Mouse (Mus musculus): ENCODE data around the gene 4930590J08Rik. TPM values are rescaled to one million over a fixed set of nuclear protein-coding genes. Genes with fewer than 3 reads are reported as not detected.
"Not testable (repeated sequence)": the region's sequence is repeated elsewhere in the genome, so short reads cannot be mapped to it uniquely, and the experiment has no call there.

Gene 4930590J08Rik
- 1 to 10 TPM; 2.0 to 4.0 (median 3.0) TPM for total RNA-seq (2022)

- DNase-seq: not testable (repeated sequence)
These were observed at the start of gene 4930590J08Rik for GRCm38 (mm10) chr6:91902509-91902908. Gene 4930590J08Rik (plus strand): TSS chr6:91902809.

DNA sequence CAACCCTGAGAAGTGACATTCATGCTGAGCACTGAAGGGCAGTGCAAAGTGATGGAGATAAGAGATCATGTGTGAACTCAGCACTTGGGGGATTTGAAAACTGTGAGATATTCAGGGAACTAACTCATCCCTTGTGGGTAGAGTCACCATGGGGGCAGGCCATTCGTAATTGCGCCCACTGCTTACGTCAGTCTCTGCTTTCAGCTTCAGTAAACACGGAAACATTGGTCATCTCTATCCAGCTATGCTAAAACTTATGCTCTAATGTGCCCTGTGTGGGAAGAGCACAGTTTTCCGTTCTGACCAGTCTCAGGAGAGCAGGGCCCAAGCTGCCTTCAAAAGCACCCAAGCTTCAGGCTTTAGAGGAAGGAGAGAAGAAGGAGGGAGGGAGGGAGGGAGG lies 44.3 kb upstream of the 4930590J08Rik start:
- no peak for DNase-seq

DNA sequence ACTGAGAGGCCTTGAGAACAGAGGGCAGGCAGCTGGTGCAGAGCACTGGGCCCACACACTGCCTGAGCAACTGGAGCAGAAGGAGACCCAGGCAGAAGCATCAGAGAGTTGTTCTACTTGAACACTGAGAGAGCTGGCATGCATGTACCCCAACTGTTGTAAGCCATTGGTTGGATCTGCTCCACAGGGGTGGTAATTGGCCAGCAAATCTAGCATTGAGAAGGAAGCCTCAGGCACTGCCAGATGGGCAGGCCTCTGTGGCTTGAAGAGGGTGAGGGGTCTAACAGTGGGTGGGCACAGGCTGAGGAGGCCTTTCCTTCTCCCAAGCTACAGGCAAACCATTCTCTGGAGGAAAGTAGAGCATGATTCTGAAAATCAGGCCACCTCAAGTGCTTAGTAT lies 39.8 kb upstream of the 4930590J08Rik start:
- DNase-seq: no peak

- no peak for DNase-seq
These were observed 38.0 kb upstream of the 4930590J08Rik start for GRCm38 (mm10) chr6:91864595-91864994.

- no peak for DNase-seq
These were observed 37.0 kb upstream of the 4930590J08Rik start for GRCm38 (mm10) chr6:91865601-91866000.

- peak; percentile 75 for DNase-seq
These were observed 34.5 kb upstream of the 4930590J08Rik start for GRCm38 (mm10) chr6:91868091-91868490.

DNA sequence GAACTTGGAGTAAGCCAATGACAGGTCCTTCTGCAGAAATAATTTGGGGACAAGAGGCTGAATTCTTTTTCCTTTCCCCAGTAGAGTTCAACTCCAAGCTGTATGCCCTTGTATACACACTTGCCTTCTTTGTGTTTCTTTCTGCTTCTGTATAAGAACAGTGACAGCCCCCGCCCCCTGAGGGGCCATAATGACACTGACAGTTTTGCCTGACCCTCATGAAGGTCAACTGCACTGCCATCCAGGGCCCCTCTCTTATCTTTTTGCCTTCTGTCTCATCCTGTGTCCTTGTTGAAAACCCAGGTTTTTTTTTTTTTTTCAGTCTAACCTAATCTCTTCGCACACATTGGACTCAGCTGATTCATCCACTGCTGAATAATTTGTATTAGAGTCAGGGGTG lies 29.8 kb upstream of the 4930590J08Rik start:
- peak; percentile 68 for DNase-seq

DNA sequence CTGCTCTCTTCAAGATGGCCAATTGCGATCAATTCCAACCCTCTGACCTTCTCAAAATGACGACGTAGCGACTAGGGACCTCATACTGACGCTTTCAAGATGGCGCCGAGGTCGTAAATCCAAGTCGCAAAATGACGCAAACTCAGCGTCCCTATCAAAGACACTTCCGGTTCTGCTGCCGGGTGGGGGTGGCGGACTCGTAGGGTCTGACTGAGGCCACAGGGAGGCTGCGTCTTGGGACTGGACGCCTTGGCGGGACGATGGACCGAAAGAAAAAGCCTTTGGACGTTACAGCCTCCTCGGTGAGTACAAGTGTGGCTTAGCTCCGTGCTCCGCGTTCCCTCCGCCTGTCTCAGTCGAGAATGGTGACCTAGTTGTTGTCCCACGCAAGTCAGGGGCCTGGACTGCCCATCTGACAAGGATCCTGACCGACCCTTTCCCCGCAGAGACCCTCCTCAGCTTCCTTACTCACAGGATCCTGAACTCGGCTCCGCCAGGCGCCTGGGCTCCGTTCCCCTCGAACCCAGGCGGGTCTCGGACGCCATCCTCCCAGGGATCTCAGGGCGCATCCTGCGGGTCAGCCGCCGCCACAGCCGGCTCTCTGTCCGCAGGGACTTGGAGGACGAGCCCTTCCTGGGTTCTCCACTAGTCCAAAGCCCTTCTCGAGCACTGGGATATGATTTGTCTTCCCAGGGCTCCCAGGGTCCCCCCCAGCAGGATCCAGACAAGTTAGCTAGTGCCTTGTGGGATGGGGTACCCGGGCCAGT lies 24.5 kb upstream of the 4930590J08Rik start, which contains the start of gene Ccdc174:
Gene Ccdc174 (plus strand): TSS at position 169 of the 767 bp plus-strand sequence.
- DNase-seq: peak; percentile 92

- DNase-seq: no peak
These were observed 18.8 kb upstream of the 4930590J08Rik start for GRCm38 (mm10) chr6:91883859-91884258.

GRCm38 (mm10) chr6:91889255-91889906 lies 13.2 kb upstream of the 4930590J08Rik start:
- DNase-seq: no peak

DNA sequence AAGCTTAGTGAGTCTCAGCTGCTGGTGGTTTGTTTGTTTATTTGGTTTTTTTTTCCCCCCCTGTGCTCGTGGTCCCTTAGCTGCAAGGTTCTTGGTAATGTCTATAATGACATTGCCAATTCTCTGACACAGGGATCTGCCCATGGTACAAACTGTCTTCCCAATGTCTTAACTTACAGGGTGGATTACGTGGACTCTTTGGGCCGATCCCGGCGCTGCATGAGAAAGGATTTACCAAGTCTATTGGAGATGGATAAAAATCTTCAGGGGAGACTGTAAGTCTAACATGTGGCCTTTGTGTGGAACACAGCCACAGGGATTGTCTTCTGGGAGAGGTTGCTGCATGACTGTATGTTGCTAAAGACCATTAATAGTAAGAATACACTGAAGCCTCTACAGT lies 12.0 kb upstream of the 4930590J08Rik start:
- DNase-seq: no peak

DNA sequence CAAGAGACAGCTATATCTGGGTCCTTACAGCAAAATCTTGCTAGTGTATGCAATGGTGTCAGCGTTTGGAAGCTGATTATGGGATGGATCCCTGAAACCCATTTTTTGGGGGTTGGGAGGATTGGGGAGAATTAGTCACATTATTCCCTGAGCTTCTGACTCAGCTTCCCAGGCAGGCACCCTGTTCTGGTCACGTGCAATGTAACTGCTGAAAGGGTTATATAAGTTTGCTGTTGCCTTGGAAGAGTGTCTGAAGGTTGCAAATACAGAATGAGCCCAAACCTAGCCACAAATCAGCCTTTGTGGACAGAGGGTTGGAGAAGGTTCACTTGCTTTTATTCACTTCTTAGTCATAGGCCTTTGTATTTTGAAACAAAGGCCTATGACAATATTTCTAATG lies 10.8 kb upstream of the 4930590J08Rik start:
- peak; percentile 72 for DNase-seq

DNA sequence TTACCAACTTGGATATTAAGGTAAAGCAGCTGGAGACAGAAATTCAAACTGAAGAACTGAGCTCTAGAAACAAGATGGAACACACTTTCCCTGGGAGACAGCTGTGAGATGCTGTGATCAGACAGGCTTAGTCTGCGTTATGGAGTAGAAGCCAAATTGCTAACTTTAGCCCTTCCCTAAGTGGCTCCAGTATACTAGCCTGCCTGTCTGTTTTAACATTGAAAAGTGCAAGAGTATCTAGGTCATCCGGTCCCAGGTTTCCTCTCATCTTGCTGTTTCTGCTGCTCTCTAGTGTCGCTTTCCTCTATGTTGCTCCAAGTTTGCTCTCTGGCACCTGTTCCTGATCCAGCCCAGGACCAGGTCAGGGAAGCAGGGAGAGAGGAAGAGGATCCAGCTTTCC lies 5.8 kb upstream of the 4930590J08Rik start:
- no peak for DNase-seq

DNA sequence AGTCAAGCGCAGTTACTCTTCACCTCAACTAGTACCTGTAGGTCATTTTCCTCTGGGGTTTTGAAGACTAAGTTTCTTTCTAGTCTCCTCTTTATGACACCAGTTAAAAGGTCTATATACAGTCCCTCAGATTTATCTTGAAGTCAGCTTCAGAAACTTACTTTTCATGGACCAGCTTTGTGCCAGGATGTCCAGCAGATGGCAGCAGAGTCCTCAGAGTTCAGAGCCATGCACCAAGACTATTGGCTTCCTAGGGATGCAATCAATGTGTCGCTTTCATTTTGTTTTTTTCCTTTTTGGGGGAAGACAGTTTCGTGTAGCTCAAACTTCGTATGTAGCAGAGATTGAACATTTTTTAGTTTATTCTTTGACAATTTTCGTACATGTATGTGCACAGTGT lies 1.1 kb upstream of the 4930590J08Rik start:
- peak; percentile 59 for DNase-seq

GRCm38 (mm10) chr6:91914011-91914410 lies 11.4 kb downstream of the 4930590J08Rik start:
- no peak for DNase-seq

DNA sequence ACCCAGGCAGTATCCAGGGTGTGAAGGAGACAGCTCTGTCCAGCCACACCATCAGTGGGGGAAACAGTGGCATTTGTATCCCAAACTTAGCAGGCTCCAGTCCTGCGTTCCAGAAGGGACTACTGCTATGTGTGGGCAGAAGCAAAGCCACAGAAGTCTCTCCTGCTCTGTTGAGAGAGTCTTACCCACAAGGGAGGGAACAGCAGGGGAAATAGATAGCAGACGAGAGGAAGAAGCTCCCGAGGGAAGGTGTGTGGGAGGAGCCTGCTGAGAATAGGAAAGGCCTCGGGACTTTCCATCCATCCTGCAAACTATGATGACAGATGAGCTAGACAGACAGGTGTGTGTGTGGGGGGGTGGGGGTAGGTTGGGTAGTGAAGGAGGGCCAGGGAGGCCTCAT lies 14.7 kb downstream of the 4930590J08Rik start:
- no peak for DNase-seq

DNA sequence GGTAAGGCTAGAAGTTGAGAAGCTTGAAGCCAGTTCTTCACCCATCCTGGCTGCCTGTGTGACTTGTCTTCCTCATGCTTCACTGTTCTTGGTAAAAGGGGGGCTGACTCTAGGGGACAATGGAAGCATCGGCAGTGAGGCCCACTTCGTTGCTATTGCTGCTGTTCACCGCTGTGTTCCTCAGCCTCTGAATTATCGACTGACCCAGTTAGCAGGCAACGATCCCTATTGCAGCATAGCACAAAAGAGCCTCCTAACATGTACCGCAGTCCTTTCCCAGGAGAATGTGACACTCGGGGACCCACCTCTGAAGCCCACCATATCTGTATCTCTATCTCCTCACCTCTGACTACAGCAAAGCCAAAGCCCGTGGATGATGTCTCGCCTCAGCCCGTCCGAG lies 15.1 kb downstream of the 4930590J08Rik start:
- DNase-seq: no peak

DNA sequence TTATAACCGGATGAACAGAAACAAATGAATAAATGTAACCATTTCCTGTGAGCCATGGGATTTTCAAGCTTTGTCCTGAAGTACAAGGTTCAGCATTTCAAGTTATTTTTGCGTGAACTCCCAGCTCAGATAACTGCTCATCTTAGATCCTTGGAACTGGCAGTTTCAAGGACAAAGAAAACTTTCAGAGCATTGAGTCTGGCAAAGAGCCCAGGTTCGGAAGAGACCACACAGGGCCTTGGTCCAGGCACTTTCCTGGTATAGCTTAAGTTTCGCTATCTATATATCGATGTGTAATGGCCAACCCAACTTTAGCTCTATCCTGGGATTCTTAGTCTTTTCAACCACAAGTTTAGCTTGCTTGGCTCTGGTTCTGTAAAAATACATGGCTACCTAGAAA lies 28.6 kb downstream of the 4930590J08Rik start:
- peak; percentile 34 for DNase-seq

- no peak for DNase-seq
These were observed 35.9 kb downstream of the 4930590J08Rik start for GRCm38 (mm10) chr6:91938491-91938890.

GRCm38 (mm10) chr6:91948426-91948825 lies 45.8 kb downstream of the 4930590J08Rik start:
- DNase-seq: no peak

GRCm38 (mm10) chr6:91958015-91958414 lies 55.4 kb downstream of the 4930590J08Rik start:
- not testable (repeated sequence) for DNase-seq

DNA sequence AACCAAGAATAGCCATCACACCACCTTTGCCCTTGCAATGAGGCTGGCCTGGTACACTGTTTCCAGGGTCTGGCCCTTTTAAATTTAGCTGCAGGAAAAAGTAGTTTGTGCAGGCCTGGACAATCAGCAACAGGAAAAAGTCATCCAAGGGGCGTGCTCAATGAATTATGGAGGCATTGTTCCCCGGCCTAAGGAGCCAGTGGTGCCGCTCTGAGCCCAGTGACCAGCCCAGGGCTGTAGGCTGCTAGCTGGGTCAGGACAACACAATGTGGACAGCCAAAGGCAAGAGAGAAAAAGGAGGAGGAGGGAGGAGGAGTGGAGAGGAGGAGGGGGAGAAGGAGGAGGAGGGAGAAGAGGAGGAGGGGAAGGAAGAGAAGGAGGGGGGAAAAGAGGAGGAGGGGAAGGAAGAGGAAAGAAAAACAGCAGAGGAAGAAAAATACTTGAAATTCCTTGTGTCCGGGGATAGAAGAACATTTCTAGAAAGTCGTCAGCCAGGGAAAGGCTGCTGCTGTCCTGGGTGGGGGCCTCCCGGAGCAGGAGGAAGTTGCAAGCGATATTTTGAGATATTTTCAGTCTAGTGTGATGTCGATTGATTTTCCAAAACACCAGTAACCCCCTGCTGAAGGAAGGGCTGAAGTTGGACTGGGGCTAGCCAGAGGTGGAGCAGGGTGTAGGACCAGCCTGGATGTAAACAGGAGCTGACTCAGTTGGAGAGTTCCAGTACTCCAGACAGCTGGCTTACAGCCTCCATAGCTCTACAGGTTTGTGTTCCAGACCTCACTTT lies 57.6 kb downstream of the 4930590J08Rik start:
- peak; percentile 47 for DNase-seq

DNA sequence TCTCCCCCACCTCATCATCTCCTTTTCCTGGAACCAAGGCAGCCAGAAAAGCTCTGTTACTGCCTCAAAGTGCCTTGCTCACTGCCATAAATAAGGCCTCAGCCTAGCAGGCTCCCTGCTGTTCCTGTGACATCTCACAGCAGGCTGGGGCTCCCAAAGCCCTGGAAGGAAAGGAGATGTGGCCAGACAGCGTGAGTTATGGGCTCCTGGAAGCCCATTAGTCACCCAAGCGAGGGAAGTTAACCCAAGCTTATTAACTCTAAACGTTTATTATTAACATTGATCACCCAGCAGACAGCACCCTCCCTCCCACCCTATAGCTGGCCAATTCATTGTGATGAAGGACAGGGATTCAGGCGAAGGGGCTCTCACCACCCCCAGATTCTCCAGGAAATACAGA lies 60.8 kb downstream of the 4930590J08Rik start:
- DNase-seq: no peak

All from adrenal gland, adult 8-10 months (tissue).